Mouse (Mus musculus): ENCODE results near the gene Plcl2.
A peak's percentile ranks its signal among the peaks of the same experiment; 100 is the strongest.
"Not testable (repeated sequence)": the region's sequence is repeated elsewhere in the genome, so short reads cannot be mapped to it uniquely, and the experiment has no call there.

Plcl2 gene

DNA sequence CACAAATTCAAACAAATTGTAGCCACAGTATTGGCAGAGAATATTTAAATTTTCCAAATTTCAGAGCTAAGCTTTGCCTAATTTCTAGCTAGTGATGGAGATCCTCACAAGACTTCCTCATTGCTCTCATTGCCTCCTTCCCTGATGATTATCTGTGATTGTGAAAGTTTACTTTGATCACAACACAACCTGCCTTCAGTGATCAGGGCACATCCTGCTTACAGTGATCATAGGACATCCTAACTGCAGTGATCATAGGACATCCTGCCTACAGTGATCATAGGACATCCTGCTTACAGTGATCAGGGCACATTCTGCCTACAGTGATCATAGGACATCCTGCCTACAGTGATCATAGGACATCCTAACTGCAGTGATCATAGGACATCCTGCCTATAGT is 121.8 kb downstream of the Plcl2 start:
- not testable (repeated sequence) for DNase-seq

DNA sequence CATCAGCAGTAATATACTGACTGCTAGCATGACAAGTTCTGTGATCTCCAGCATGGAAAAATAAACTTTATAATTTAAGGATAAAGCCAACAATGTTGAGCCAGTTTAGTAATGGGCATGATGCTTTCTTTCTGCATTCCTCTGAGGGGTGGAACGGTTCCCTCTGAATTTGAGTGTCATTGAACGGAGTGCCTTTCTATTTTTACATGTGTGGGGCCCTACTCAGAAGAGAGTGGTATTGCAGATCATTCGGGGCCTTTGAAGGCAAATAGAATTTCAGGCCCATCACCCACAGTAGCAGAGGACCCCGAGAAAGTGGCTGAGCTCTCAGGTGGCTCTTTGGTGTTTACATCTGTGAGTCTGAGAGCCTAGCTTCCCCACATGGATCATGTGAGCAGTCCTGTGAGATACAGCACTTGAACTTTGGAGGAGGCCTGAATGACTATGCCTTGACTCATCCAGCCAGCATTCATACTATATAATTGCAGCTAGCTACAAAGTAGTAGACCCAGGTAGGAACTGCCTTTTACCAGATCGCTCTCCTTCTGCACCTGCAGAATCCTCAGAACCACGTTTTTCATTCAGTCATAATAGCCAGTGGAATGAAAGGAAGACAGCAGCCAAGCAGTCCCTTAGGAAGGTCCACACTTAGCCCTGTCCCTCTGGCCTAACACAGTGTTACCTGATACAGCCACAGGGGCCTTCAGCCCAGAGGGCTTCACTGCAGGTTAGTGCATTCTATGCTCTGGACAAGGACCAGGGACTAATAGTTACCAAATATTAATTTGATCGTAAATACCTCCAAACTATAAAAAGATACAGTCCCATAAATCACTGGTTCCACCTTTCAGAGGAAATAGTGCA is 125.0 kb downstream of the Plcl2 start:
- DNase-seq = no peak

DNA sequence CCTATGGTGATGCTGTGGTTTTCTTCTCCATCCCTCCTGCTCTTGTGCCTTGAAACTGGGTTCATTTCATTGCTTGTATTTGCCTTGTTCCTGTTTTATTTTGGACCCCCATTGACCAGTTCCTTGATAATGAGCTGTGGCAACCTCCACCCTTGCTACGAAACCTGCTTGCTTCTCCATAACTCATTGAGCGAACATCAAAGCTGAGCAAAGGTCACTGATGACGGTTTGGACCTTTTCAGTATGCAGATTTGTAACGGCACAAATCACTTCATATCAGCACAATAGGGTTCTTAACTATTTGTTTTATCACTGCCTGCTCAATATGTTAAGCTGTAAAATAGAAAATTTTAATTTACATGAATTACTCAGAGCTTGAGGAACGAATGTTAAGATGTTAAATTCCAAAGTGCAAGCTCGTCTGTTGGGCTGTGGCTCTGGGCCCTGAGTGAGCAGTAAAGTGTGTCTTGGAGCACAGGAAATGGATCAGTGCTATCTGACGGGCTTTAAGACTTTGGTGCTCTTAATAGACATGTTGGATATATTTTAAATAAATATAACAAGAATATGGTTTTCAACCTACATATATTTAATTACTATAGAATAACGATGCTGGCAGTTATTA is 126.9 kb downstream of the Plcl2 start:
- DNase-seq = no peak

DNA sequence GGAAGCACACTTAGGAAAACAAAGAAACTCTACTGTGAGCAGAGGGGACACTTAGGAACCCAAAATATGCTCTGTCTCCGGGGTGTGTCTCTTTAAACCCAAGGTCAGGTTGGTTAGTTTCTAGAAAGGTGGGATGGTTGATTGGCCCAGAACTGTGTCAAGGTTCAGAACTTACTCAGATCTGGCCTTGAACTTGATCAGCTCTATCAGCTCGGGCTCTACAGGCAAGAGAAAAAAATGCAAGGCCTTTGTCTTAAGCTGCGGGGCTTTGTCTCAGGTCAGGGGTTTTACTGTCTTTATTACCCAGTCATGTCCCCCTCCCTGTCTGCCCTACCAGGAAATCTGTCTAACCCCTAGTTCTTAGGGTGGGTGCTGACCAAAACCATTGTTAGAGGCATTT is 129.6 kb downstream of the Plcl2 start:
- no peak for DNase-seq

DNA sequence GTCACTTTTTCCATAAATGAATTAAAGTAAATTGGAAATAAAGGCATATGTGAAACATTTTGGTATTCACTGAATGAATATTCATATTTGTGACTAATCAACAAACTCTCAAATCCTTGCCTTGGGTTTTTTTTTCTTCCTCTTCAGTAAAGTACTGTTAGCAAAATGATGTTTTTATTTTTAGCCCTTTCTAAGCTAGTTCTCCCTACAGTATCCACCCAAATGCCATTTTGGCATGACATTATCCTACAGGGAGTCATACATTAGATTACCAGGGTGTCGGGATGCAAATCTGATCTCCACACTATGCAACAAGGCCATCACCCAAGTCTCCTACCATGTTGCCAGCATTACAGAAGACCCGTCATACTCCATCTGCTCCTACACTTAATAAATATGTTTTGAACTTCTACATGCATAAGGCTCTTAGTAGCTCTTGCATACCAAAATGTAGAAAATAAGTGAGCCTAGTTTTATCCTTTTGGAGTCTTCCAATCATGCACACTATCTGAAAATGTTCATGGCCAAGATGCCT is 131.9 kb downstream of the Plcl2 start:
- DNase-seq = no peak

DNA sequence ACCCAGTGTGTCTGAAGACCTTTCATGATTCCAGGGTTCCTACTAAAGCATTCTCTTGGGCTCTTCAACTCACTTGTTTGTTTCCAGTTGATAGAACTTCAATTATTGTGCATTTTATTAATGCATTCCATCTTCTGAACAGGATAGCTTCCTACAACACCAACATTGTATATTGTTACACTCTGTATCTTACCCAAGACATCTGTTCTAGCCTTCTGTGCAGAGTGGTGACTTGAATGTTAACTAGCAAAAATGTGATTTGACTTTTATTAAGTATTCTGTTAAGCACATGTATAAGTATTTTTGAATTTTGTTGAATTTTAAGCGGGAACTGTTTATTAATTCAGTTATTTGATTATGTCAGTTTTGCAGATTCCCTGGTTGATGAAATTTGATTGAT is 132.7 kb downstream of the Plcl2 start:
- DNase-seq = no peak

DNA sequence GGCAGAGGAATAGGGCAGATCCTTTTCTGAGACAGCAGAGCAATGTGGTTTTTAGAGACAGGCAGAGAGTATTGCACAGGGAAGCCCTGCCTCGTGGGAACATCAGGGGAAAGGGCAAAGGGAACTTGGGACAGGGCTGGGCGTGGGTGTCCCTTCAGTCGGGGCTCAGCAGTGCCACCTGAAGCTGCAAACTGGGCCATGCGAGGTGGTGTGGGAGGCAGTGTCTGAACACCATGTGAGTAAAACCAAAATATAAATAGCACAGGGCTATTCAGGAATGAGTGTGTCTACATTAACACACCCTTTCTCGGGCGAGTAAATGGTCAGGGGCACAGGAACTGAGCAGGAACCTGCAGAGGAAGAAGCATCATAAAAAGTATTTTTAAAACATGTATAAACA is 134.2 kb downstream of the Plcl2 start:
- no peak for DNase-seq

DNA sequence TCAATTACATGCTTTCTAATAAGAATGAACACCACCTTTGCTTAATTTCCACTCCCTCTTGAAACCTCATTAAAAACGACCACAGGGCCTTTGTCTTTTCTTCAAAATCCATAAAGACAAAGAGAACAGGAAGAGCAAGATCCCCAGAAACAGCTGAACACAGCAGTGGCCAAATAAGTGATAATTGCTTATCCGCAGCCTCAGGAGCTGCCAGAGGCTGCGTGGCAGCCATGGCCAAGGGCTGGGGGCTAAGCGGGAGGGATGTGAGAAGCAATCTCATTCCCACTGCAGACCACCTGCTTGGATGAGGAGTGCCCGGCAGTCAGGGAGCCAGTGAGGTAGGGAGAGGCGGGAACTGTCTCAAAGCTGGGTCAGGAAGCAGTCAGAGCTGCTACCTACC is 134.8 kb downstream of the Plcl2 start:
- no peak for DNase-seq

DNA sequence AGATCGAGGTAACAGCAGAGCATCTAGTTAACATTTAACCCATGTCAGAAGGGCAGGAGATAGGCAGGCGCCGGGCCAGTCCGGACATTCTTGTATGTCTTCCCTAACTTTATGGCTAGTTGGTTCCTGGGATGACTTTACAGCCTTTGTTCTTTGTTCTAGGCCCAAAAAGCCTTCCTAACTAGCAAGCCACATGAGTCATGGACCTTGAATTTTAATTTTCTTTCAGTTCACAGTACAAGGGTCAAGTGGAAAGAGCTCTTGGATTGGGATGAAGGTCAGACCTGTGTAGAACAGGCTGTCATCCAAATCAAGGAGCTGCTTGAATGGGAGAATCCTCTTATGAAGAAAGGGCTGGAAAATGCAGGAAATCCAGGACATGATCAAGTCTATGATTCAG is 138.9 kb downstream of the Plcl2 start:
- DNase-seq = not testable (repeated sequence)

DNA sequence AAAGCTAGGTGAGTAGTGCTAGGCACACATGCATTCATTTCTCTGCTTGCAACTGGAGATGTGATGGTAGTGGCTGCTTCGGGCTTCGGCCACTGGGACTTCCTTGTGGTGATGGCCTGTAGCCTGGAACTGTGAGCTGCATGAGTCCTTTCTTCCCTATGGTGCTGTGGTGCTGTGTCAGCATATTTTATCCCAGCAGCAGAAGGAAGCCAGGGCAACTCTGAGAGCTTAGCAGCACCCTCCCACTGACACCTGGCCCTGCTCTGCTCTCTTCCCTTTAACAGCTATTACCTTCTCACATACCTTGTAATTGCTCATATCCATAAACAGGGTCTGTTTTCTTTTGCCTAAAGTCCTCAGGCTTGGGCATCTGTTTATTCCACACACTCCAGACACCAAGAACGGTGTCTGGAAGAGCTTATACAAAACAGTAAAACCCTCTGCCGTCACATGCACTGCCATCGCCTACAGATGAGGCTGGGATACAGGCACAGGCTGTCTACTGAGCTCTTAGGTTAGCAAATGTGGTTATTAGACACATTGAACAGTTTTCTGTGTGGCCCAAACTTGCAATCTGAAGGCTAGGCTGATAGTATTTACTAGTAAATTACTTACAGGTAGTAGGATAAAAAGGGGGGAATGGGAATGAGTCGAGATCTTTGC is 139.7 kb downstream of the Plcl2 start:
- DNase-seq = no peak

DNA sequence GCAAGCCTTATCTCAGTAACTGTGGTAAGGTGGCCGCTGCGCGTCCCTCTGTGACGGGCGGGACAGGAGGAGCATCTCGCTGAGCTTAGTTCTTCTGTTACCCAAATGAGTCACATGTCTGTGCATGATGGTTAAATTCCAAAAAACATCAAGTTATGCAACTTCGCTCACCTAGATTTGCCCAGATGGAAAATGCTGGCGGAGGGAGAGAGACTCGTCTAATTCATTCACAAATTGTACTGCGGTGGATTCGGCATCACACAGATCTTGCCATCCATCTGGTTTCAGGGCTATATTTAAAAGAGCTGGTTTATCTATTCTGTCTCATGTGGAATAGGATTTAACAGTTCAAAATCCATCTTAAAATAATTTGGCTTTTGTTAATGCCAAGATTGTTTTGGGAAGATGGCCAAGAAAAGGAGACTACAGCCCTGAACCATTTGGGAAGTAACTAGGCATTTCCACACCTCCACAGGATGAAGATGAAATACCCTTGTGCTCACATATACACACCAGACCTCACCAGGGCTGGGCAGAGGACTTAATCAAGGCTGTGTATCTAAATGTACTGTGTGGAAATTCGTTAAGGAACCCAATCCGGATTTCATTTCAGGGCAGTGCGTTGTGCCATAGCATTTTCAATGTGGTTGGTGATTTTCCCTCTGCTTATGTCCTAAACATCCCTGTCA is 141.5 kb downstream of the Plcl2 start:
- no peak for DNase-seq

DNA sequence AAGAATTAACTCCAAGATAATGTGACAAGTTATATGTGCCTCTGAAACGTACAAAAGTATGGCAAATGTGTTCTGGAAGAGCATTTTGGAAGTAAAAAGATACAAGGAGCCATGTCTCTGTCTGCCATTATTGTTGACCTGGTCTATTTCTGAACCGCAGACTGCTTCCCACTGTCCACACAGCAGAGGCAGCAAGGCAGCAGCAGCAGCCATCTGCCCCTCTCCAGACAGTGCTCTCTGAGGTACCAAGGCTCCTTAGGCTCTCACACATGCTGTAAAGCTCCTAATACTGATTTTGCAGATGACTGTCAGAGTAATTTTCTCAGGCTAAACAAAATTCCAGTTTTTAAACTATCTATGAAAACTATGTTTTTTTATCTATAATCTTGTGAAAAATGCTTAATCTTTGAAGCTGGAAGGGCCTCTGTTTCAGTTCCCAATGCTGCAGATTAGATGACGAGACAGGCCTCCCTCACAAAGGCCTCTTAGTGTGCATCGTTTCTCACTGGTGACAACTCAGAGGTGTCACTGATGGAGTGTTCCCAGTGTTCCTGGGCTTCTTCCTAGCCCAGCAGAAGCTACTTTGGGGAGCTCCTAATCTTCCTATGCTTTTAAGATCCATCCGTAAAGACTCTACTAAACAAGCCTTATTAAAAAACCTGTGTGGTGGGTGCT is 145.7 kb downstream of the Plcl2 start:
- no peak for DNase-seq

DNA sequence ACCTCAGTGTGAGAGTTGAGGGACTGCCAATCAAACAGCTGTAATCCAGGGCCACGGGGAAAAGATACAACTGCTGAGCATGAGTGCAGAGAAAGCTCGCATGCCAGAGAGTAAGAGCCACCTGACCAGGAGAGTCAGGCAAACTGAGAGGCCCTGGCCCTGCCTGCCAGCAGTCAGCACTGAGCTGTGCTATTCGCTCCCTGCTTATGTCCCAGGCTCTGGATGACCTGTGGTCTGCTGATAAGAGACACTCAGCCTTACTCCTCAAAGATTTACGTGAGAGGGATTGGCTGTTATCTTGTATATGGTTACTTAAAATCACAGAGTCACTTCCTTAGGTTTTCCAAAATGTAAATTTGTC is 146.2 kb downstream of the Plcl2 start:
- DNase-seq = no peak

DNA sequence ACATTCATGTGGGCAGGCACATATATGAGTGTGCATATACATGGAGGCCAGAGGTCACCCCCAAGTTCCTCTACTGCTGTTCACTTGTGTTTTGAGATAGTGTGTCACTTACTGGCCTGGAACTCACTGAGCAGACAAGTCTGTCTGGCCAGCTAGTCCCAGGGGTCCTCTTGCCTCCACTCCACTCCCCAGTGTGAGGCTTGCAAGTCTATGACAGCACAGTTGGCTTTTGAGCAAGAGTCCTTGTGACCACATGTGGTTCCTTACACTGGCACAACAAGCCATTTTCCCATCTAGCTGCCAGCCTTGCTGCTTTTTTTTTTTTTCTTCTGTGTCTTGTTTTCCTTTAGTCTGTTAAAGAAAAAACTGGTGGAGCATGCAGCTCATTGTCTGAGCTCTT is 148.1 kb downstream of the Plcl2 start:
- no peak for DNase-seq

DNA sequence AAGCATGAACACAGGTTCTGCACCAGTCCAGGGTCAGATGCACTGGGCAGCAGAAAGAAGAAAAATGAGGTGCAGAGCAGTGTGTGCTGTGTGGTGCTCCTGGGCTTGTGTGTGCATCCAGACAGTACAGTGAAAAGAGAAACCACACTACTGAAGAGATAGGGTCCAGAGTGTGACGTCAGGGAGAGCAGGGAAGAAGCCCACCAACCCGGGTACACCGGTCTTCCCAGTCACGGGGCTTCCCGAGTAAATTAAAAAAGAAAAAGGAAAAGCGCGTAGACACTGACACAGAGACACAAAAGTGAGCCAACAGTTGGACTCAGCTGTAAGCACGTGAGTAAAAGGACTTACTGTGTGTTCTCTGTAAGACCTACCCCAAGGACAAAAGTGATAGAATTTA is 149.7 kb downstream of the Plcl2 start:
- DNase-seq = no peak

DNA sequence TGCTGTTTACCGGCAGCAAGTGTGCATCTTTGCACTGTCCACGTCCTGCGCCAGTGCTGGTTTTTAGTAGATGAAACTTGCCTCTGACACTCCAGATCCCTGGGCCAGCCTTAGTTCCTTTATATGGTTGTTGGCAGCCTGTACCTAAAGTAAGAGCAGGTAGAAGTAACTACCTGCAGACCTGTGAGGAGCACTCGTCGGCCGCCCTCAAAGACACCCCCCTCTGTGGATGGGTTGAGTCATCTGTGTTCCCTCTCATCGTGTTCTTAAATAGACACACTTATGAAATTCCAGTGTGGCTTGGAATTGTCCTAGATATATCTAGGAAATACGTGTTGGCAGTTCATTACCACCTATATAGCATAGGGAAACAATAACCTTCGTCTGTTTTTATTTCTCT is 158.4 kb downstream of the Plcl2 start:
- DNase-seq = no peak

DNA sequence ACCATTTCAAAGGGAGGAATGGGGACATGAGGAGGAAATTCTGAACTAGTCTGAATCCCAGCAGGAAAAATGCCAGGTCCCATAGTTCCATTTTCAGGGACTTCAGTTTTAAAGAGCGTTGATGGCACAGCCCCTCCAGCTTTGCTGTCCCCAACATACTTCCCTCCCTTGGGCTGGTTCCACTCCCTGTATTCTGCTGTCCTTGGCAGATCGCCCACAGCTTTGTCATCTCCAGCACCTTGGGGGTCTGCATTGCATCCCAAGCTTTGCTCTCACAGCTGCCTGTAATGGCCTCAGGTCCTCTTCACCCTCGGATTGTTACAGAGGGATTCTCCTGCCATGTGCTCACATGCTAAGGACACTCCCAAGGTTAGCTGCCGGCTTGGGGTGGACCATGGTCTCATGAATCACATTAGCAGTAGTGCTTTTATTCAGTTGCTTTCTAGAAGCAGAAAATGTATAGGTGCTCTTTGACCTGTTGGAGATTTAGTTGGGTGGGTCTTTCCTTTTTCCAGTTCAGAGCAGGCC is 159.5 kb downstream of the Plcl2 start:
- DNase-seq = no peak

DNA sequence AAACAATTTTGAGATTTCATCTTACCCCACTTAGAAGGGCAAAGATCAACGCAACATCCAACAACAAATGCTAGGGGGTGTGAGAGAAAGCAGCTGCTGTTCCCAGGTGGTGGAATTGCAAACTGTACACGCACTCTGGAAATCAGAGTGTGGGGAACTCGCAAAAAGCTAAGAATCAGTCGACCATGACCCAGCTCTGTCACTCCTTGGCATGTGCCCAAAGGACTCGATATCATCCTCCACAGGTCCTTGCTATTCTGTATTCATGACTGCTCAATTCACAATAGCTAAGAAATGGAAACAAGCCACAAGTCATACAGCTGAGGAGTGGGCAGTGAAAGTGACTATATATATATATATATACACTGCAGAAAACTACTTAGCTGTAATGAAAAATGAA is 162.2 kb downstream of the Plcl2 start:
- no peak for DNase-seq

DNA sequence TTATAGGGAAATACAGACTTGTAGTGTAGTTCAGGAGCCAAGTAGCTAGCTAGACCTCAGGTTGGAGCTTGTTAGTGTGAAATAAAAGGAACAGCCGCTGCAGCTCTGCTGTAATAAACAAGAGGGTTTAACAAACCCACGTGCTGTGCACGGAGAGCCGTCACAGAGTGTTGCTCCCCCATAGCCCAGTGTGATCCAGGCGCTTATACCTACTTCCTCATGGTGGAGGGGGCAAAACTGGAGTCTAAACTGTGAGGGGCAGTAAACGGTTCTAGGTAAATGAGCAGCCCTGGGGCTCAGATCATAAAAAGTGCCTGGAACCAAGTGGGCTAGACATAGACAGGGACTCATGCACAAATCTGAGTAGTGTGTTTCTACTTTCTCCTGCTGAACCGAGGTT is 165.4 kb downstream of the Plcl2 start:
- no peak for DNase-seq

DNA sequence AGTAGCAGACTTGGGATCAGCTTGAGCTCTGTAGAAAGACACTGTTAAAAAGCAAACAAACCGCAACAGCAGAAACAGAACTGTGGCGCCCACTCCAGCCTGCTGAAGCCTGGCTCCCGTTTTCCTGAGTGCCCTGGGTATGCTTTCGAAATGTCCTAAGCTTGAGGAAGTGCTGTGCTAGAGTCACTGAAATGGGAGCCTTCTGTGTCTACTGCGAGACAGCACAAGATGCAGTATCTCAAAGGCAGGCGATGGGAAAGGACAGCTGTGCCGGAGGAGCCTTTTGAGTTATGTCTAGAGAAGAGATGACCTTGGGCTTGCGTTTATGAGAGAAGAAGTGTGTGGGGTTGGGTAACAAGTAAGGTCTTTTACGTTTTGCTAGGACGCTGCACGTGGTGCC is 166.0 kb downstream of the Plcl2 start:
- peak; percentile 38 for DNase-seq

DNA sequence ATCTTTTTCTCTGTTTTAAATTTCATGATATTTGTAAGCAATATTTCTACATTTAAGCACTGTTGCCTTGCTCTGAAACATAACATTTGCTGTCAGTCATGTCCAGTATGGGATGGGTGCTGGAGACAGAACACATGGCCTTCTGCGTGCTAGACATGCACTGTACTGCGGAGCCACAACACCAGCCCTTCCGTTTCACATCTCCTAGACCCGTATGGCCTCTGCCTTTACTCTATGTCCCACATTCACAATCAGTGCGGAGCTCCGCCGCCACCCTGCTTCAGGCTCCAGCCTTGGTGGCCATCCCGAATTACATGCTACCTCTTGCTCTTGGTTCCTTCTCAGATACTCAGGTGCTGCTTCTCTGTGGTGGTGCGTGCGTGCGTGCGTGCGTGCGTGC is 168.1 kb downstream of the Plcl2 start:
- DNase-seq = no peak

DNA sequence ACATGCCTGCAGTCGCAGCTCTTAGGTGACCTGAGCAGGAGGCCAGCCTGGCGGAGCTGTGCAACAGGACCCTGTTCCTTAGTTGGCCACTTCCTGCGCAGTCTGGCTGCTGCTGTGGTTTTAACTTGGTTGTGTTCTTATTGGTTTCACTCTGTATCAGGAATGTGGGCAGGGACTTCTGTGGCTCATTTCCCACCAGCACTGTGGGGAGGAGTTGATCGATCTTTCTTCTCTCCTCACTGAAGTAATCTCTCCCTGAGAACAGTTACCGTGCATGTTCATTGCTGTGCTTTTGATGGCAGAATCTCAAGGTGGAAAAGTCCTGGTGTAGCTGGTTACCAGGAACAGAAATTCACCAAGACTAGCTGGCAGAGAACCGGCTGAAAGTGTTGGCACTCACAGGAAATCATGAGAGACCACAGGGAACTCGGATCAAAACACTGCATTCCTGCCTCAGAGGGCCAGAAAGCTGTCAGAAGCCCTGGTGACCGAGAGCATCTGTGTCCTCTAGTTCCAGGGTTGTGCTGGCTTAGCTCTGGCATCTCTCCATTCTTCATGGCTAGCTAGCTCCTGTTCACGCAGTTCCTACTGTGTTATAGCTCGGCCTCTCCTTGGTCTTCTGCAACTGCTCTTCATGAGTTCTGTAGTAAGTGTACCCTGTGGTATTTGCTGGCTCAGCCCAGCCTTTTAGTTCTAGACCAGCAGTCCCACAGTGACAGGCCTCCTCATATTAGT is 168.9 kb downstream of the Plcl2 start:
- DNase-seq = peak; percentile 54

Measured in kidney, postnatal 10 days (tissue).